Mouse (Mus musculus) liver, embryonic 15.5 days (tissue): ENCODE measurements around the gene Lsm2. TPM values are rescaled to one million over a fixed set of nuclear protein-coding genes. Genes with fewer than 3 reads are reported as not detected.
"Not testable (repeated sequence)": the region's sequence is repeated elsewhere in the genome, so short reads cannot be mapped to it uniquely, and the experiment has no call there.

Source experiments
- ATAC-seq: fragments of 200-750 bp; cut with Nextera tagmentation; 2 replicates; pipeline ENCODE4 v1.8.0; 2017; ENCODE audit warnings: moderate number of reproducible peaks, mild to moderate bottlenecking, moderate library complexity; ENCODE audit not compliant: insufficient read depth
- H3K27ac ChIP-seq: fragments of 300-500 bp; sonication (generic); replicated peaks from 2 replicates; pipeline ENCODE4 v1.5.1; 2015; ENCODE audit warnings: mild to moderate bottlenecking, inconsistent platforms
- H3K27me3 ChIP-seq: fragments of 300-500 bp; sonication (generic); 2 replicates; pipeline ENCODE4 v1.6.1; 2015; ENCODE audit warnings: mild to moderate bottlenecking, inconsistent platforms
- H3K36me3 ChIP-seq: fragments of 300-500 bp; sonication (generic); replicated peaks from 2 replicates; pipeline ENCODE4 v1.6.1; 2015; ENCODE audit warnings: moderate library complexity, mild to moderate bottlenecking, inconsistent platforms
- H3K4me1 ChIP-seq: fragments of 300-500 bp; sonication (generic); replicated peaks from 2 replicates; pipeline ENCODE4 v1.6.1; 2015; ENCODE audit warnings: inconsistent platforms
- H3K4me2 ChIP-seq: fragments of 300-500 bp; sonication (generic); 2 replicates; pipeline ENCODE4 v1.6.1; 2015; ENCODE audit warnings: moderate library complexity, mild to moderate bottlenecking, inconsistent platforms
- H3K4me3 ChIP-seq: fragments of 300-500 bp; sonication (generic); replicated peaks from 2 replicates; pipeline ENCODE4 v1.5.1; 2015; ENCODE audit warnings: mild to moderate bottlenecking, inconsistent platforms
- H3K9ac ChIP-seq: fragments of 300-500 bp; sonication (generic); 2 replicates; pipeline ENCODE4 v1.6.1; 2015; ENCODE audit warnings: moderate library complexity, mild to moderate bottlenecking, inconsistent platforms
- H3K9me3 ChIP-seq: fragments of 300-500 bp; sonication (generic); replicated peaks from 2 replicates; pipeline ENCODE4 v1.6.1; 2016; ENCODE audit warnings: inconsistent platforms
- WGBS: fragments of 180-500 bp; shearing (Covaris S2); methylation state at CpG from one replicate; pipeline ENCODE4 v1.1.7; 2015; ENCODE audit warnings: mixed read lengths; ENCODE audit not compliant: insufficient replicate concordance; 5-methylcytosine and 5-hydroxymethylcytosine counted together
- polyA plus RNA-seq: library from polyadenylated mRNA; unstranded; fragments of >200 nt; fragmentation: Nextera tagmentation; extraction: Ambion mirVana; gene quantifications from 2 replicates; pipeline ENCODE4 v1.2.1, GENCODE M21; 2015

The Lsm2 gene
- polyA plus RNA-seq, 1 experiment from 2014 or later: 120 TPM

DNA sequence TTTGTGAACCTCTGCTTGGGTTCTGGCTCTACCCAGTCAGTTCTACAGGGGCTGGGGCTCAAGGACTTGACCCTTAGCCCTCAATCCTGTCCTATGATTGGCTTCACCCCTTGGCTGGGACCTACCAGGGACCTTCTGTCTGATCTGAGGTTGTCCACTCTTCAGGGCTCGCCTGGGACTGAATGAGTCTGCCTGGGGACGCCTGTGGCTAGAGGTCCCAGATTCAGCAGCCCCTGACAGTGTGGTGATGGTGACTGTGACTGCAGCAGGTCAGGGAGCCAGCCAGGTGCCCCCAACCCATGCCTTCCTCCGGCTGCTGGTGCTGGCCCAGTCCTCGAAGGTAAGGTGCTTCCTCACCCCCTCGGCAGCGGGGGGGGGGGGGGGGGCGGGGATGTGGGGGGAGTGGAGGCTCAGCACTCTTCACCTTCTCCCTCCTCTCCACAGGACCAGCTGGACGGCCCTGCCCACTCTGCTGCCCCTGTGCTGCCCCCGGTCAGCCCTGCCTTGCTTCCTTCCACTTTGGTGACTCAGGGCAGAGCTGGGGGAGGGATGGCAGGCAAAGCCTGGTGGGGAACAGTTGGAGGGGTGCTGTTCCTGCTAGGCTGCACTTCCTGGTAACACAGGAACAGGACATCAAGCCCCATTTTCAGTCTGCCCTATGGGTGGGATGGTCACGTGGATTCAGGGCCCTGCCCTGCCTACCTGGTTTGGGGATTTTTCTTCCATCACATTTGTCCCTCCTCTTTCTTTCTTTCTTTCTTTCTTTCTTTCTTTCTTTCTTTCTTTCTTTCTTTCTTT lies 43.2 kb downstream of the Lsm2 start:
- Histone ChIP-seq H3K9me3 (no peaks in the 10 kb centered on the region), H3K4me2 (no peak overlapping the region), H3K4me3 (no peak overlapping the region), H3K27me3 (no peaks in the 10 kb centered on the region), H3K27ac (no peak overlapping the region), H3K9ac (no peak overlapping the region), H3K4me1 (peaks cover 72% of the 10 kb centered on the region), H3K36me3 (no peaks in the 10 kb centered on the region)
- no peak for ATAC-seq
- whole genome bisulfite sequencing: 39% methylated on average over 10 of the region's 10 CpGs

DNA sequence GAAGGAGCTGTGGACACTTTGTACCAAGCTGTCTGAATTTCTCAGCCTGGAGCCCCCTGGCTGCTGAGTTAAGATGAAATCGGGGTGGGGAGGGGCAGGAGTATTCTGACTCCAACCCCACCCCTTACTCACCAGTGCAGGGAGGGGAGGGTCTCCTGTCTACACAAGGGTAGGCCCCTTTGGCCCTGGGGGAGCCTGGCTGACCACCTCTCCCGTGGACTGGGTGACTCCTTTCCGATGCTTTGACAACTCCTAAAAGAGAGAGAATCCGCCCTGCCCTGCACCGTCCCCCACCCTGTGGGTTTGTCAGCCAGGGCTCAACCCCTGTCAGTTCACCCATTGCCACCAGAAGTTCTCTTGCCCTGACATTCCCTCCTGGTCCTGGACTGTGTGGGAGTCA lies 44.5 kb downstream of the Lsm2 start:
- no peaks in the 10 kb centered on the region for H3K36me3 ChIP-seq

DNA sequence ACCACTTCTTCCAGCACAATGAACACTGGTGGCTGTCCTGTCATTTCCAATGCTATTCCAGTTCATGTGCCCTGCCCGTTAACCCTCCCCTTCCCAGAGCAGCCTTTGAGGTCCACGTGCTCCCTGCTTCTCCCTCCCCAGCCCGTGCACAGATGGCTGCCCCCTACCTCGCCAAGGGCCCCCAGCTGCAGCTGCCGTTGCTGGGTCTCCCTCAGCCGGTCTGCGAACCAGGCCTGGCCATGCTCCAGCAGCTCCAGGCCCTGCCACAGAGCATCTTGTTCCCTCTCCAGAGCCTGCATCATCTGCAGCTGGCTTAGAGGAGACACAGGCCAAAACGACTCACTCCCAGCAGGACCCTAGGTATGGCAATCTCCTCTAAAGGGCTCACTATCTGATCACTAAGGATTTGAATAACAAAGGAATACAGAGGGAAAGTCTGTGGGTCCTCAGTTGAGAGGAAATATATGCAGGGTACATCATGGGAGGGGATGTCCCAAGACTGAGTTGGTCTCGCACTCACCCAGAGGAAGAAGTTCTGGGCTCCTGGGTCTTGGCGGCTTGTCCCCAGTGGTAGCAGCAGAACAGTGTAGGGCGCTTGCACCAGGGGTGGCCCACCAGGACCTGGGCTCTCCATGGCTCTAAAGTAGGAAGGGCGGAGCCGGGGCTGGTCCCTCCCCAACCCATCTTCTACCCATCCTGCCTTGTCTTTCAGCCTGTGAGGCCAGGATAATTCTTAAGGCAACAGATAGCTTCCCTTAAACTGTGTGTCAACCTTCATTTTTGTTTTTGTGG lies 45.8 kb downstream of the Lsm2 start, which contains the start of gene Sapcd1:
TSS of gene Sapcd1 (minus strand) at position 740 of the 792 bp plus-strand sequence.
- Histone ChIP-seq H3K4me1 (peaks cover 71% of the 10 kb centered on the region), H3K4me2 (no peak within 1 kb of the TSS), H3K9ac (no peak within 1 kb of the TSS), H3K4me3 (no peak within 1 kb of the TSS), H3K9me3 (no peaks in the 10 kb centered on the region), H3K36me3 (no peaks in the 10 kb centered on the region), H3K27ac (no peak within 1 kb of the TSS), H3K27me3 (no peaks in the 10 kb centered on the region)
- WGBS: 52% methylated on average over 13 of the region's 13 CpGs
- no peak for ATAC-seq

More for the DNA sequence above, 44.5 kb downstream of the Lsm2 start:
- no peak overlapping the region for H3K4me3 ChIP-seq
- no peak for ATAC-seq
- H3K27me3 ChIP-seq: no peaks in the 10 kb centered on the region
- no peak overlapping the region for H3K4me2 ChIP-seq
- peaks cover 72% of the 10 kb centered on the region for H3K4me1 ChIP-seq
- H3K9ac ChIP-seq: no peak overlapping the region
- H3K27ac ChIP-seq: no peak overlapping the region
- 77% methylated on average over 5 of the region's 5 CpGs for WGBS
- no peaks in the 10 kb centered on the region for H3K9me3 ChIP-seq

DNA sequence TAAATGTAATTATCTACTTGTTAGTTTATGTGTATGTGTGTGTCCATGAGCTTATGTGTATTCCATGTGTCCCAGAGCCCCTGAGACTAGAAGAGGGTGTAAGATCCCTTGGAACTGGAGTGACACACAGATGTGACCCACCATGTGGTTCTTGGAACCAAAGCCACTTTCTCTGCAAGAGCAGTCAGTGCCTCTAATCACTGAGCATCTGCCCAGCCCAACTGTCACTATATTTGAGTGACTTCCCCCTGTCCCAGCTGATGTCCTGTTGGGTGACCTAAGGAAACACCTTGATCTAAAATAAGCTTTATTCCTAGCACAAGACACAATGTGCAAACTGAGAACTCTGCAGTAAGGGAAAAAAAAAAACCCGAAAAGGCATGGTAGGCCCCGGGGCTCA lies 46.7 kb downstream of the Lsm2 start:
- no peak overlapping the region for H3K27ac ChIP-seq
- H3K9ac ChIP-seq: no peak overlapping the region
- no peak overlapping the region for H3K4me2 ChIP-seq
- 54% methylated on average over 2 of the region's 2 CpGs for WGBS
- no peaks in the 10 kb centered on the region for H3K36me3 ChIP-seq
- H3K9me3 ChIP-seq: no peaks in the 10 kb centered on the region
- peaks cover 65% of the 10 kb centered on the region for H3K4me1 ChIP-seq
- no peak overlapping the region for H3K4me3 ChIP-seq
- ATAC-seq: no peak
- no peaks in the 10 kb centered on the region for H3K27me3 ChIP-seq

DNA sequence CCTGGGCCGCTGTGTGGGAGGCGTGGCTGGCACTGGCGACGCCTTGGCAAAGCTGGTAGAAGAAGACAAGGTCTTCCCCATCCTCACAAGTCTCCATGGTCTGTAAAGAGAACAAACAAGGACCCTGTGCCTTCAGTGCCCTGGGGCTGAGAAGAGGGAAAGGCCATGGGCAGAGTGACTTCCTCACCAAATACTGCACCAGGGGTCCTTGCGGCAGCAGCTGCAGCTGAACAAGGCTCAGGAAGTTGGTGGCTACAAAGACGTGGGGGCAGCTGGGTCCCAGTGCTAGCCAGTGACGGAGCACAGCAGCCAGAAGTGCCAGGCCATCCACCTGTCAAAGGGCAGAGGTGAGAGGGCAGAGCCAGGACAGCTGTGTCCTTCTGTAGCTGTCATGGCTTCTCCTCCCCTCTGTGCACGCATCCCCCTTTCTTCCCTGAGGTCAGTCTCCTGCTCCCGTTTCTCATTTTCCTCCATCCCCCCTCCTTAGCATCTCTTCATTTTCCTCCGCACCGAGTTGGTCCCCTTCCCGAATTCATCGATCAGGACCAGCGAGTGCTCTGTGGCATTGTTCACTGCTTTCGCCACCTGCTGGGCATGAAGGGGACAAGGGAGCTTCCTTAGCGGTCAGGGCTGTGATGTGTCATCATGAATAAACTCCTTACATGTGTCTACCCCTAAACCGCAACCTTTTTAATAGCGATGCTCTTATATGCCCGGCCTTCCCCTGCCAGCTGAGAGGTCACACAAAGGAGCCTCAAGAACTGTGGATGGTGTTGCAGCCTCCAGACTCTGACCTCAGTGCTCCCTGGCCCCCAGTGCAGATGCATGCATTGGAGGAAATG lies 48.2 kb downstream of the Lsm2 start:
- peaks cover 52% of the 10 kb centered on the region for H3K4me1 ChIP-seq
- H3K4me2 ChIP-seq: no peak overlapping the region
- no peak overlapping the region for H3K27ac ChIP-seq

DNA sequence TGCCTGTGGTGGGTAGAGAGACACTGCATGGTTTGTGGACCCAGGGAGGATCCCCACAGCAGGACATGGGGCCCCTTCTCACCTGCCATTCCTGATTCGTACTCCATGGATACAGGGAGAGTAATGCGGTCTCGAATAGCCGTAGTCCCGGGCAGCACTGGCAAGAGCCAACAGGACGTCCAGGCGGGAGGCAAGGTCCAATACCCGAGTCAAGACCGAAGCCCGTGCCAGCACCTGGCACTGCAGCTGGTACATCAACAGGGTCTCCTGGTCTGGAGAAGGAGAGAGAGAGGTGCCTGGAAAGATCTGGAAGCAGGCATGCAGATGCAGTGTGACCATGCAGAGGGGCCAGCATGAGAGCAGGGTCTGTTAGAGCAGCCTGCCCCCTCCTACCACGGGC lies 49.6 kb downstream of the Lsm2 start:
- H3K9me3 ChIP-seq: no peaks in the 10 kb centered on the region
- no peak overlapping the region for H3K9ac ChIP-seq
- peaks cover 47% of the 10 kb centered on the region for H3K4me1 ChIP-seq
- no peak overlapping the region for H3K4me3 ChIP-seq
- no peak overlapping the region for H3K27ac ChIP-seq
- no peaks in the 10 kb centered on the region for H3K27me3 ChIP-seq
- no peak overlapping the region for H3K4me2 ChIP-seq
- no peaks in the 10 kb centered on the region for H3K36me3 ChIP-seq
- WGBS: 87% methylated on average over 11 of the region's 11 CpGs
- ATAC-seq: no peak

More for the DNA sequence above, 48.2 kb downstream of the Lsm2 start:
- Histone ChIP-seq H3K27me3 (no peaks in the 10 kb centered on the region), H3K9me3 (no peaks in the 10 kb centered on the region), H3K36me3 (no peaks in the 10 kb centered on the region), H3K4me3 (no peak overlapping the region), H3K9ac (0 out of 2 replicates have a peak overlapping the region, but pooled peaks have one; percentile 10)
- ATAC-seq: no peak
- WGBS: 33% methylated on average over 19 of the region's 19 CpGs

DNA sequence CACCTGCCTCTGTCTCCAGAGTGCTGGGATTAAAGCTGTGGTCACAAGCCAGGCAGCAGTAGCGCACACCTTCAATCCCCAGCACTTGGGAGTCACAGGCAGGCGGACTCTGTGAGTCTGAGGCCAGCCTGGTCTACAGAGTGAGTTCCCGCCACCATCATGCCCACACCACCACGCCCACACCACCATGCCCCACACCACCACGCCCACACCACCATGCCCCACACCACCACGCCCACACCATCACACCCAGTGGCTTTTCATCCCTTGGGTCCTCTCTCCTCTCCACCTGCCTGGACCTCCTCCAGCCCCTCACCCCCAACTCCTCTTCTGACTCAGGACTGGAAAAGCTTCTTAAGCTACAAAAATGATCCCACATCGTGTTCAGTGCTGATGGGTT lies 50.2 kb downstream of the Lsm2 start:
- Histone ChIP-seq H3K4me3 (no peak overlapping the region), H3K27ac (no peak overlapping the region), H3K4me1 (peaks cover 47% of the 10 kb centered on the region), H3K27me3 (no peaks in the 10 kb centered on the region), H3K36me3 (no peaks in the 10 kb centered on the region), H3K9me3 (no peaks in the 10 kb centered on the region), H3K4me2 (no peak overlapping the region), H3K9ac (no peak overlapping the region)
- WGBS: 64% methylated on average over 7 of the region's 7 CpGs
- ATAC-seq: no peak; the same call in 1 of the 2 replicates

DNA sequence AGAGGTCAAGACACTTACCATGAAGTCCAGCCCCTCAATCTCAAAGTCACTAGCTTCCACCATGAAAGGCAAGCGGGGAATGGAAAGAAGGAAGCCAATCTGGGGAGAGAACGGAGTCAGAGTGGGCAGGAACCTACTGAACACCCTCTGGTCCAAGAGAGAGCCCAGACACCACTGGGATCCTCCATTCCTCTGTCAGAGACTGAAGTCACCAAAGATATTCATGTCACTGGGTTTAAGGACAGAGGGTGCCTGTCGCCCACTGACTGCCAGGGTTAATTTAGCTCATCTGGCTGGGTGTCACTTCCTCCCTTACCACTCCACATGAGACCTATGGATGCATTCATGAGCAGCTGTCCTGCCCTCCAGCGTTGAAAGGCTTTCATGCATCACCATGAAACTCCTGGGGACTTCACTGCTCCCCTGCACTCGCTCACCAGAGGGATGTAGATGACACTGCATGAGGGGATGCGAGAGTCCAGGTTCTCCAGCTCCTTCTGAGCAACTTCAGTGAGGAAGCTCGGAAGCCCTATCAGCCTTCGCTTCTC lies 50.7 kb downstream of the Lsm2 start:
- ATAC-seq: no peak
- H3K4me3 ChIP-seq: no peak overlapping the region
- H3K4me2 ChIP-seq: no peak overlapping the region
- H3K4me1 ChIP-seq: peaks cover 44% of the 10 kb centered on the region
- H3K9me3 ChIP-seq: no peaks in the 10 kb centered on the region
- no peaks in the 10 kb centered on the region for H3K36me3 ChIP-seq
- no peak overlapping the region for H3K27ac ChIP-seq
- no peaks in the 10 kb centered on the region for H3K27me3 ChIP-seq
- H3K9ac ChIP-seq: no peak overlapping the region
- 65% methylated on average over 8 of the region's 8 CpGs for WGBS

DNA sequence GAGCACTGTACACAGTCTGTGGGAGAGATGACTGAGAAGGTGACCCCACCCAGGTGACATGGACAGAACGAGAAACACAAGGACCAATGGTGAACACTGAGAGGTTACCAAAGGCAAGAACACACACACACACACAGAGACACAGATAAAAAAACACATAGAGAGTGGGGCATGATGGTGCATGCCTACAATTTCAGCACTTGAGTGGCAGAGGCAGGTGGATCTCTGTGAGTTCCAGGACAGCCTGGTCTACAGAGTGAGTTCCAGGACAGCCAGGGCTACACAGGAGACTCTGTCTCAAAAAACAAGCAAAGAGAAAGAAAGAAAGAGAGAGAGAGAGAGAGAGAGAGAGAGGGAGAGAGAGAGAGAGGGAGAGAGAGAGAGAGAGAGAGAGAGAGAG lies 52.0 kb downstream of the Lsm2 start:
- not testable (repeated sequence) for H3K36me3 ChIP-seq, ATAC-seq, H3K9me3 ChIP-seq, H3K4me2 ChIP-seq, H3K27me3 ChIP-seq, H3K9ac ChIP-seq, H3K4me3 ChIP-seq, H3K27ac ChIP-seq
- 38% methylated on average over 1 of the region's 1 CpGs for WGBS
- H3K4me1 ChIP-seq: peaks cover 34% of the 10 kb centered on the region

DNA sequence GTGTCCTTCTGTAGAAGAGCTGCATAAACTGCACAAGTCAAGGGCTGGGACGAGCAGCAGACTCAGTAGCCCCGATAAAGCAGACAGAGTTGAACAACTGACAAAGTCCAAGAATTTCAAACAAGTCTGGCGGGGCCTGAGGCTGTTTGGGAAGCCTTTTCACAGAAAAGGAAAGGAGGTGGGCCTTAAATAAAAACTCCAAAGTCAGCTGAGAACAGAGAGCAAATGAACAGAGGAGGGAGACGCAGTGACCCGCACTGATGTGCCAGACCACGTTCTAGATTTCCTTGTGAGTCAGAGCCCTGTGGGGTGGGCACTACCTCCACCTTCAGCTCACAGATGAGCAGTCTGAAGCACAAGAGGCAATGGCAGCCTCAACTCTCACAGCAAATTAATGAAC lies 53.2 kb downstream of the Lsm2 start:
- peaks cover 25% of the 10 kb centered on the region for H3K4me1 ChIP-seq
- no peak overlapping the region for H3K4me2 ChIP-seq
- H3K9ac ChIP-seq: no peak overlapping the region
- no peaks in the 10 kb centered on the region for H3K9me3 ChIP-seq
- no peaks in the 10 kb centered on the region for H3K36me3 ChIP-seq
- no peaks in the 10 kb centered on the region for H3K27me3 ChIP-seq
- 58% methylated on average over 6 of the region's 6 CpGs for WGBS
- no peak overlapping the region for H3K27ac ChIP-seq
- no peak overlapping the region for H3K4me3 ChIP-seq
- no peak for ATAC-seq
